Mouse (Mus musculus) forebrain, embryonic 11.5 days (tissue): ENCODE measurements at regions not wholly inside any gene's neighbourhood (a gene's known extent, or its start where the extent isn't known, plus 50 kb on each side); places are given as distances from the start of the nearest gene placed in this dataset.

Experiments used
- ATAC-seq: fragments of 200-750 bp; cut with Nextera tagmentation; replicated peaks from 2 replicates; pipeline ENCODE4 v1.8.0; 2017; ENCODE audit warnings: moderate TSS enrichment; ENCODE audit not compliant: low FRiP score
- DNase-seq: peaks from one replicate; pipeline ENCODE4 v3.0.0-alpha.2; 2017; ENCODE audit warnings: low spot score
- H3K27ac ChIP-seq: fragments of 300-500 bp; sonication (generic); 2 replicates; pipeline ENCODE4 v1.5.1; 2014; ENCODE audit warnings: low read depth, low read length
- H3K27me3 ChIP-seq: fragments of 300-500 bp; sonication (generic); 2 replicates; pipeline ENCODE4 v1.6.1; 2014; ENCODE audit warnings: mild to moderate bottlenecking, low read length, mixed read lengths; ENCODE audit not compliant: control insufficient read depth, insufficient read depth
- H3K36me3 ChIP-seq: fragments of 300-500 bp; sonication (generic); 2 replicates; pipeline ENCODE4 v1.6.1; 2014; ENCODE audit warnings: mild to moderate bottlenecking, low read length, moderate library complexity, mixed read lengths; ENCODE audit not compliant: control insufficient read depth, insufficient read depth
- H3K4me1 ChIP-seq: fragments of 300-500 bp; sonication (generic); replicated peaks from 2 replicates; pipeline ENCODE4 v1.6.1; 2014; ENCODE audit warnings: low read length, mixed read lengths; ENCODE audit not compliant: control insufficient read depth, insufficient read depth
- H3K4me2 ChIP-seq: fragments of 300-500 bp; sonication (generic); 2 replicates; pipeline ENCODE4 v1.6.1; 2014; ENCODE audit warnings: low read depth, mild to moderate bottlenecking, low read length, moderate library complexity, mixed read lengths; ENCODE audit not compliant: severe bottlenecking
- H3K4me3 ChIP-seq: fragments of 300-500 bp; sonication (generic); 2 replicates; pipeline ENCODE4 v1.5.1; 2014; ENCODE audit warnings: low read depth, low read length
- H3K9ac ChIP-seq: fragments of 300-500 bp; sonication (generic); 2 replicates; pipeline ENCODE4 v1.6.1; 2014; ENCODE audit warnings: low read length
- H3K9me3 ChIP-seq: fragments of 300-500 bp; sonication (generic); 2 replicates; pipeline ENCODE4 v1.6.1; 2016; ENCODE audit warnings: low read length, mixed read lengths; ENCODE audit not compliant: control insufficient read depth
- WGBS: fragments of 180-500 bp; shearing (Covaris S2); extraction: QIAGEN DNeasy Blood & Tissue Kit; methylation state at CpG from one replicate; pipeline ENCODE4 v1.1.7; 2014; 5-methylcytosine and 5-hydroxymethylcytosine counted together

DNA sequence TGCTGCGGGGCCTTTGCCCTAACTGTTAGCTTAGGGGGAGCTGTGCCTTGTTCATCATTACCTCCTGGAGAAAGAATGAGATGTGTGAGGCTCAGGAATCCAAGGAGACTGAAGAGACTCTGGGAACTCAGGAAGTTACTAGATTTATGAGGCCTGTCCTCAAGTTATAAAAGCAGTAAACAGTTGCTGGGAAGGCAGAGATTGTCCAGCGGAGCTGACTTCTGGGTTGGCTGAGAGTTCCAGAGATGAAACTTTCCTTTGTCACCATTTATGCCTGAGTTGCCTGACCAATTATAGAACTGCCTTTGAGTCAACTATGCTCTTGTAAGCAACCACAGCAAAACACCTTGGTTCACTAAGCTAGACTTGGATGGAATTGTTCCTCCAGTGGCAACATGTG, 282.1 kb upstream of the Gli3 start:
- Histone ChIP-seq H3K4me3 (no peak overlapping the region), H3K4me2 (no peak overlapping the region), H3K9me3 (no peaks in the 10 kb centered on the region), H3K27ac (no peak overlapping the region), H3K4me1 (no peaks in the 10 kb centered on the region), H3K27me3 (no peaks in the 10 kb centered on the region), H3K9ac (no peak overlapping the region), H3K36me3 (no peaks in the 10 kb centered on the region)
- no peak for DNase-seq
- no peak for ATAC-seq
- WGBS = 90% methylated on average over 2 of the region's 2 CpGs

DNA sequence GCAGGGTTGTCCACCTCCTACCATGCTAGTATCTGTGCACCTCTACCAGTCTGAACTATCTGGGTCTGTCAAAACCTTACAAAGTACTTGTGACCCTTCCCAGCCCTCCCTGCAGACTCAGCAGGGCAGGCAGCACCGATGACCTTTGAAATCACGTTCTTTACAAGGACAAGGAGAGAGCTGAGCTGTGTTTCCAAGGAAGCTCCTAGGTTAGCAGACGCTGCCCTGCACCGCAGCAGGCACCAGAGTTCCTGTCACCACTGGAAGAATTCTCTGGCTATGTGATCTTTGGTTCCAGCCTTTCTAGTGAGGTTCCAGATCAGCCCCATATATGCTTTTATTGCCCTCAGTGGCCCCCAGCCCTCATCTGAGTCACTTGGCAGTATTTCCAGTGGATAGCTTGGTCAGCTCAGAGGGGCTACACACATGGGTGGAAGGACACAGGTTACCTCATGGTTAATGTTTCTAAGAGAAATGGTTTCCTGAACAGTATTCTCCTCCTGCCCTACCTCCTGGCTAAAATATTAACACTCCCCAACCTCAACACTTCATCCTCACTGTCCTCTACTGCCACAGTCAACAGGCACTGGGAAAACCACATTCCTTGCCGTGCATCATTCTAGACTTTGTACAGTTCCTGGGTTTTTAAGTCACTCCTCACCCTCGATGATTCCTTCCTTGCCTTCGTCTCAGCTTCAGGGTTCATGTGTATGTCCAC, 251.2 kb upstream of the Gli3 start:
- H3K27me3 ChIP-seq = no peaks in the 10 kb centered on the region
- no peak overlapping the region for H3K4me2 ChIP-seq
- ATAC-seq (no peak), DNase-seq (no peak)
- WGBS = 87% methylated on average over 7 of the region's 7 CpGs
- H3K4me3 ChIP-seq = no peak overlapping the region
- no peaks in the 10 kb centered on the region for H3K4me1 ChIP-seq
- no peak overlapping the region for H3K27ac ChIP-seq
- H3K36me3 ChIP-seq = no peaks in the 10 kb centered on the region
- no peak overlapping the region for H3K9ac ChIP-seq
- H3K9me3 ChIP-seq = no peaks in the 10 kb centered on the region

DNA sequence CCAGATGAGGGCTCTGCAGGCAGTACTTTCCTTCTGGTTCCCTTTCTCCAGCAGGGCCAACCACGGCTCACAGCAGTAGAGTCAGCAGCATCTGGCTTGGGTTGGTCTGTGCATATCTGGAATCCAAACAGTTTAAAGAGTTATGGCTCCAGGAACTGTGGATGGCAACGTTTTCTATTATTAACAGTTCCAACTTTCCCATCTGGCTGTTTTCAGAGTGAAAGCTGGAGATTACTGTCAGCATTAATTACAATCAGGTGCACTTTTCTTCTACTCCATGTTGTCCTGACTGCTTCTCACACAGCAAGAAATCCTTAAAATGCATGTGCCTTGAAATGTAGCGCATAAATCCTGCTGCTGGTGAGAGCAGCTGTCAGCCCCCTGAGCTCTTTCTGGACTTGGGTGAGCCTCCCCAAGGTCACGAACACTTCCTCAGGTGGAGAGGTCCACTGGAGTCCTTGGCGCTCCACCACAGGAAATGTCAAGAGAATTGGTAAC, 250.6 kb upstream of the Gli3 start:
- DNase-seq (no peak), ATAC-seq (no peak)
- no peak overlapping the region for H3K4me3 ChIP-seq
- H3K4me2 ChIP-seq = no peak overlapping the region
- H3K4me1 ChIP-seq = no peaks in the 10 kb centered on the region
- H3K27ac ChIP-seq = no peak overlapping the region
- no peaks in the 10 kb centered on the region for H3K27me3 ChIP-seq
- H3K9ac ChIP-seq = no peak overlapping the region
- no peaks in the 10 kb centered on the region for H3K9me3 ChIP-seq
- no peaks in the 10 kb centered on the region for H3K36me3 ChIP-seq
- WGBS = 74% methylated on average over 5 of the region's 5 CpGs

DNA sequence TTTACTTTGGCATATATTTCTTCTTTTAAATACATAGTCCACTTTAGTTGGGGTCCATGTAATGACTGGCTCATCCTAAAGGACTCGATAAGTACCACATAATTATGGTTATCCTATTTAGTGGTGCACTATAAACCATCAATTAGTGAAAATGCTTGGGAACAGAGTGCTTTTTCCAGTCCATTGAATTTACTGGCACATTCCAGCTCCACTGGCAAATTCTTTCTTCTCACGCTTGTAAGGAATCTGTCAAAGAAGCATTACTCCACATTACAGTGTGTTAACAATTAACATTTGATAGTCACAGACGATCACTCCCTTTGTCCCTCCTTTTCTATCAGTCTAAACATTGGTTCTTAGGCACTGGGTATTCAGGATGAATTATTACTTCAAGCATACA, 241.7 kb upstream of the Gli3 start:
- peak; percentile 55 for ATAC-seq

DNA sequence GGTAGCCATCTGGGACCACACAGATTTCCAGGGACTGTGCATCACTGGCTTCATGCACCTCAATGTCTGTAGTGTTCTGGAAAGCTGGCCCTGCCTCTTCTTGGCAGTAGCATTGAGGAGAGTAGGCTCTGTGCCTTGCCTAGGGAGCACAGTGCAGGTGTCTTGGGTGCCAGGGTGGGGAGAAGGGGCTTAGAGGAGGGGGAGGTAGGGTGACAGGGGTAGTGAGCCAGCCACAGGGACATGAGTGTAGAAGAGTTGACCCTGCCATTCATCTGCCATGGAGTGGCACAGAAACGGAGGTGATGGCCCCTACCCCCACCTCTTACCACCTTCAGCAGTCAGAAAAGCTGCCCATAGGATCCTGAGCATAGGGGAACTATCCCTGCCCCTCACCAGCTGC, 235.4 kb upstream of the Gli3 start:
- no peaks in the 10 kb centered on the region for H3K9me3 ChIP-seq
- WGBS = 92% methylated on average over 1 of the region's 1 CpGs
- no peak overlapping the region for H3K4me2 ChIP-seq
- no peak overlapping the region for H3K4me3 ChIP-seq
- ATAC-seq (no peak), DNase-seq (no peak)
- no peaks in the 10 kb centered on the region for H3K36me3 ChIP-seq
- no peak overlapping the region for H3K27ac ChIP-seq
- H3K9ac ChIP-seq = no peak overlapping the region
- no peaks in the 10 kb centered on the region for H3K4me1 ChIP-seq
- no peaks in the 10 kb centered on the region for H3K27me3 ChIP-seq

More for the DNA sequence above, 241.7 kb upstream of the Gli3 start:
- Histone ChIP-seq H3K4me3 (no peak overlapping the region), H3K4me1 (no peaks in the 10 kb centered on the region), H3K27me3 (no peaks in the 10 kb centered on the region), H3K4me2 (no peak overlapping the region), H3K27ac (no peak overlapping the region), H3K9me3 (no peaks in the 10 kb centered on the region), H3K36me3 (no peaks in the 10 kb centered on the region), H3K9ac (no peak overlapping the region)
- WGBS = 25% methylated on average over 3 of the region's 3 CpGs
- no peak for DNase-seq
